In genomic region chr9:104034231-104034630, GRCm38 (mm10) we compare ENCODE assay signal across 38 mouse cellular contexts. TPM values are rescaled to one million over a fixed set of nuclear protein-coding genes. Genes with fewer than 3 reads are reported as not detected.
"Had no signal": no experiment of that assay in that cellular context is flagged by ENCODE, and none has a peak within 500 bp of the region (broad histone marks: within the 10 kb centered on the region; RNA-seq: fewer than 3 reads in every experiment).

No protein-coding gene starts in this region.

- ATAC-seq: forebrain, embryonic 13.5 days; forebrain, embryonic 14.5 days; forebrain, embryonic 15.5 days; forebrain, embryonic 16.5 days; forebrain, postnatal 0 days had no signal

- H3K27me3 ChIP-seq: embryonic facial prominence, embryonic 12.5 days; embryonic facial prominence, embryonic 13.5 days; embryonic facial prominence, embryonic 15.5 days; forebrain, embryonic 12.5 days; forebrain, embryonic 13.5 days; forebrain, embryonic 15.5 days had no signal

- H3K9me3 ChIP-seq: embryonic facial prominence, embryonic 10.5 days; embryonic facial prominence, embryonic 12.5 days; embryonic facial prominence, embryonic 13.5 days; embryonic facial prominence, embryonic 15.5 days; forebrain, embryonic 10.5 days; forebrain, embryonic 12.5 days; forebrain, embryonic 13.5 days; forebrain, embryonic 15.5 days had no signal

- H3K27ac ChIP-seq: embryonic facial prominence, embryonic 10.5 days; embryonic facial prominence, embryonic 12.5 days; embryonic facial prominence, embryonic 13.5 days; embryonic facial prominence, embryonic 15.5 days; forebrain, embryonic 10.5 days; forebrain, embryonic 12.5 days; forebrain, embryonic 13.5 days; forebrain, embryonic 15.5 days; gastrocnemius, adult 2 months; heart, adult 2 months had no signal

- H3K9ac ChIP-seq: embryonic facial prominence, embryonic 12.5 days; embryonic facial prominence, embryonic 13.5 days; embryonic facial prominence, embryonic 15.5 days; forebrain, embryonic 12.5 days; forebrain, embryonic 13.5 days; forebrain, embryonic 15.5 days; forebrain, postnatal 0 days had no signal

- H3K4me1 ChIP-seq: embryonic facial prominence, embryonic 12.5 days; embryonic facial prominence, embryonic 15.5 days; forebrain, embryonic 12.5 days; forebrain, embryonic 13.5 days; forebrain, embryonic 15.5 days had no signal

- H3K36me3 ChIP-seq: forebrain, embryonic 15.5 days had no signal

- H3K4me2 ChIP-seq: embryonic facial prominence, embryonic 12.5 days; embryonic facial prominence, embryonic 15.5 days; forebrain, embryonic 12.5 days; forebrain, embryonic 13.5 days; forebrain, embryonic 15.5 days had no signal

- H3K4me3 ChIP-seq: embryonic facial prominence, embryonic 10.5 days; embryonic facial prominence, embryonic 12.5 days; embryonic facial prominence, embryonic 13.5 days; embryonic facial prominence, embryonic 15.5 days; erythroblast, embryonic 14.5 days; forebrain, embryonic 10.5 days; forebrain, embryonic 12.5 days; forebrain, embryonic 13.5 days; forebrain, embryonic 15.5 days; gastrocnemius, adult 2 months; heart, adult 2 months had no signal

- DNase-seq: cerebellum, adult 18-20 months; cerebellum, adult 2 months; cerebellum, adult 8-10 months; cerebellum, adult 9-10 months; cerebellum, adult 9-11 months; cerebellum, postnatal 14 days; cerebellum, postnatal 25 days; cerebellum, postnatal 36 days; embryo, embryonic 11 days; forebrain, postnatal 0 days; gastrocnemius, adult 2 months; gastrocnemius, postnatal 10 days; gastrocnemius, postnatal 14 days; gastrocnemius, postnatal 25 days; gastrocnemius, postnatal 36 days; heart, adult 2 months had no signal

RNA-seq across cellular contexts. Expression of gene Gm28305, which starts 6.2 kb away (rescaled TPM):
- total RNA-seq: common myeloid progenitor, adult 5-6 weeks; forebrain, postnatal 0 days; gastrocnemius, adult 18-20 months; gastrocnemius, adult 2 months; gastrocnemius, adult 8-10 months; gastrocnemius, postnatal 10 days; gastrocnemius, postnatal 14 days; gastrocnemius, postnatal 25 days; gastrocnemius, postnatal 36 days; gastrocnemius, postnatal 4 days; granulocyte monocyte progenitor cell, adult 5-6 weeks; heart, adult 2 months had no signal
- polyA plus RNA-seq: cerebellum, adult 2 months; cortical plate, adult 2 months; embryonic facial prominence, embryonic 10.5 days; embryonic facial prominence, embryonic 11.5 days; embryonic facial prominence, embryonic 12.5 days; embryonic facial prominence, embryonic 13.5 days; embryonic facial prominence, embryonic 14.5 days; embryonic facial prominence, embryonic 15.5 days; erythroblast, embryonic 14.5 days; forebrain, embryonic 10.5 days; forebrain, embryonic 11.5 days; forebrain, embryonic 12.5 days; forebrain, embryonic 13.5 days; forebrain, embryonic 14.5 days; forebrain, embryonic 15.5 days; forebrain, embryonic 16.5 days; forebrain, postnatal 0 days; frontal cortex, adult 2 months; gonadal fat pad, adult 2 months; heart, adult 2 months had no signal

RNA-seq across cellular contexts. Expression of gene Acad11, which starts 28.9 kb away (rescaled TPM):
- polyA plus RNA-seq: erythroblast, embryonic 14.5 days had no signal

RNA-seq across cellular contexts. Expression of gene Nphp3, which starts 31.9 kb away (rescaled TPM):
- polyA plus RNA-seq: erythroblast, embryonic 14.5 days had no signal
